Mouse (Mus musculus) mature B cell (primary cell): ENCODE data around the gene Guk1.
"Not testable (repeated sequence)": the region's sequence is repeated elsewhere in the genome, so short reads cannot be mapped to it uniquely, and the experiment has no call there.

Experiments
- in situ Hi-C: fragments of 300-500 bp; cut with MboI; formaldehyde crosslinking; loops from 2 replicates; pipeline ENCODE4 v1.14.3; 2019

The Guk1 gene

GRCm38 (mm10) chr11:59211561-59211960 lies 19.5 kb upstream of the Guk1 start:
- in situ Hi-C loops: not testable (repeated sequence)

GRCm38 (mm10) chr11:59210020-59210419 lies 18.0 kb upstream of the Guk1 start:
- in situ Hi-C loops: no loop called here

- in situ Hi-C loops: no loop called here
Measured at GRCm38 (mm10) chr11:59209580-59209979, 17.6 kb upstream of the Guk1 start.

DNA sequence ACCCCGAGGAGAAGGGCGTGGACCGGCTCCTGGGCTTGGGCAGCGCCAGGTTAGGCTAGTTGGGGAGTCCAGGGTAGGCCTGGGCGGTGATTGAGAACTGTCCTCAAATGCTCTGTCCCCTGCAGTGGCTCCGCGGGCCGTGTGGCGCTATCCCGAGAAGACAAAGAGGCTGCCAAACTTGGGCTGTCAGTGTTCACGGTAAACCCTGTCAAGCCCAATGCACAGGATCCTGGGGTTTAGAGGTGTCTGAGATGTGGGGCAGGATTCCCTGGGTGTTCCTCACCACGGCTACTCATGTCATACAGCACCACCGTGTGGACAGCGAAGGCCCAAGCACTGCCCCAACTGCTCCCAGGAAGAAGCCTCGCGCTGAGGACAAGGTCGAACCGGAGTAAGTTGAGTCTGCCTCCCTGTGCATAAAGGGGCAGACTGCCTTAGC lies 17.0 kb upstream of the Guk1 start:
- in situ Hi-C loops: no loop called here

GRCm38 (mm10) chr11:59208153-59208831 lies 16.3 kb upstream of the Guk1 start, which contains the start of gene 2310033P09Rik:
Gene 2310033P09Rik, plus strand, starts transcription at chr11:59208321.
- in situ Hi-C loops: no loop called here

- in situ Hi-C loops: no loop called here
Measured at GRCm38 (mm10) chr11:59202081-59202995, 10.3 kb upstream of the Guk1 start, which contains the start of gene Mrpl55. Gene Mrpl55, plus strand, starts transcription at chr11:59202486.

DNA sequence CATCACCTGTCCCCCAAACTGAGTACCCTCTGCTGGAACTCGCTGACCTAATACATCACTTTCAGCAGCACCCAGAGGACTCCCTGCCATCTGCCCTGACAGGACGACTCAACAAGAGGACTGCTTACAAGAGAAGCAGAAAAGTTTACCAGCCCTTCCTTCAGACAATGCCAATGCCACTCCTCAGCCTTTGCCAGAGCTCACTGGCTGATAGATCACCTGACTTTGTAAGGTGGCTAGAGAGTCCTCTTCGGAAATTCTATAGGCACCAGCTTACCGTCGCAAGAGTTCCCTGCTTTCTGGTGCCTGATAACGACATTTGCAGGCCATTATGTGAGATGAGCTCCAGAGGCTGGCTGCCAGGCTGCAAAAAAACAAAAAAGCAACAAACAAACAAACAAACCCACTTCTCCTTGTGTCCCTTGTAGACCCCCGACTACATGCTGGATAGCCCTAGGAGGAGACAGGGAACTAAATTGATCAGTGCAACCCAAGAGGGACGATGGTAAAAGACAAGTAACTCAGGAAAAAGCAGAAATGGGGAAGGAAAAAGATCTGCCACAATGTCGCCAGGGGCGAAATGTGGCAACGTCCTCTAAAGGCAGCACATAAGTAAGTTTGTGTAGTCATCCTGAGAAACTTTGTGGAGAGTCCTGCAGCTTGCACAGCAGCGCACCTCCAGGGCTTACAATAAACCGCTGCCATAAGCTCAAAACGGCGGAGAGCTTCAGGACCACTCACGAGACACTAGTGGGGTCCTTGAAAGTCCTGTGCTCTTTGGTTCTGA lies 9.4 kb upstream of the Guk1 start:
- in situ Hi-C loops: no loop called here

DNA sequence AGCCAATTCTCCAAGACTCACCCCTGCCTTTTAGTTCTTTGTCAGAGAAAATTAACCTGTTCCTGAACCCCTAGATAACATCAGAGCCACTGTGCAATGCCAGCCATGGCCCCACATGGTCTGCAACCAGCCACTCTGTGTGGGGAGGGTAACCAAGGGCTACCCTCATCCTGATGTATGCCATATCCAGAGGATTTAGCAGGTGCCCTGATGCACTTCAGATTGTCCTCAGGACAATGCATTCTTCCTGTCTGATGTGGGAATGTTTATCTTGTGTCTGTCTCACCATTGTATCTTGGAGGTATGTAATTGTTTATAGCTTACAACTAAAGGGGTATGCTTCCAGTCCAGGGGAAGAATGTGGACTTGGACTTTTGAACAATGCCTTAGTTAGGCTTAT lies 4.2 kb upstream of the Guk1 start:
- in situ Hi-C loops: no loop called here

DNA sequence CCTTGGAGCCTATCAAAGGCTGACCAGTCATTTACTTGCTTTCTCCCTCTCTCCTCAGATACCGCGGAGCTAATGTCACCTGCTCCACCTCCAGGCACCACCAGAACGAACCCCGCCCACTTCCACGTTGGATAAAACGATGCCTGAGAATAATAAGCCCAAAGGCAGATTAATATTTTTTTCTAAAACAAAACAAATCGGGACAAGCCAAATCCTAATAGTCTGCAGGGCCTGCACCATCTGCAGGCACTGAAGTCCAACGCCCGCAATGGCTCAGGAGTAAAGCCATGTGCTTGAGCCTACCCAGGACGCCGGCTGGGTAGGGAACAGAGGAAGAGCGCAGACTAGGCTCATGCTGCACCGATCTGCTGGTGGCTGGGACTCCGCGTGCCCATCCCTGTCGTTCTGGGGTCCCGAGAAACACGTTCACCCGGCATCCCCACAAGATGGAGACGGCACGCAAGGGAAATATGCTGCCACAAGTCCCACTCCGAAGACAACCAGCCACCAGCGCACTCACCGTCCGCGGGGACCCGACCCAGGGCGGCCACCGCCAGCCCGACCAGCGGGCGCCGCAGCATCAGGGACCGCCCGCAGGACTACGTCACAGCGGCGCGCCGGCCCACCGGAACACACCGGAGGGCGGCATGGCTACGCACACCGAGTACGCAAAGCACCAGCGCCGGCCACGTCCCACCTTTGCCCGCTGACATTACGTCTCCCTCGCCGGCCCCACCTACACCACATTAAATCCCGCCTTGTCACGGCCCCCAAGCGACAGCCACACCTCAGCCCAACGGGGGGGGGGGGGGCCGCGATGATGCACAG lies 567 bp downstream of the Guk1 start:
- in situ Hi-C loops: no loop called here

DNA sequence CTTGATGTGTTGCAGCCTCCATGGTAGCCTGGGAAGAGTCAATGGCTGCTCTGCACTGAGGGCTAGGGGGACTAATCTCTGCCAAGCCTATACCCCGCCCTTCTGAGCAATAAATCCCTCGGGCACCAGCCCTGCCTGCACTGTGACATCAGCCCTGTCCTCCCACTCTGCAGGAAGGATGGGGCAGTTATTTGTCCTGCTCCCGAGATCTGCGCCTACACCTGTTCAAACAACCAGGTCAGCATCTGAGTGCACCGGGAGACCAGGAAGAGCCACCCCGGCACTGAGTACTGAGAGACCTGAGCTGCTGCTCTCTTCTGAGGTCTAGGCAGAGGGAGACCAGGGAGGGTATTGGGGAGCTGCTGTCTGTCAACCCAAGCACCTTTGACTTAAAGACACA lies 4.3 kb downstream of the Guk1 start:
- in situ Hi-C loops: no loop called here

- in situ Hi-C loops: no loop called here
Measured at GRCm38 (mm10) chr11:59185490-59185889, 6.5 kb downstream of the Guk1 start.

DNA sequence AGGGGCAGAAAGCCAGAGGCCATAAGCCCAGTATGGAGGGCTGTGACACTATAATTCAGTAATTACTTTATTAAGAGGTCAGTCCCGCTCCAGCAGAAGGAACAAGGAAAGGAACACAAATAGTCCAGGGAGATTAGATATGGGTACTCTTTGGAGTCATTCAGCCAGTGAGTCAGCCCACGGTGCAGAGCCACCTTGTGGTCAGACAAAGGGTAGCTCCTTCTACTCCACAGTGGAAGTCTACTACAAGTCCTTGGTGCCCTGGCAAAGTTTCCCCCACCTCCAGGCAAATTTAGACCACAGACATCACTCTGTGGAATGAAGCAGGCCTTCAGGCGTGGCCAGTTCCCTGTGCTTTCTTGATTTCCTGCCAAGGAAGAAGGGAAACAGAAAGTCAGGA lies 8.2 kb downstream of the Guk1 start:
- in situ Hi-C loops: no loop called here

GRCm38 (mm10) chr11:59182864-59183331 lies 9.1 kb downstream of the Guk1 start, which contains the start of gene Gjc2:
Gene Gjc2, minus strand, starts transcription at chr11:59183213.
- in situ Hi-C loops: no loop called here

DNA sequence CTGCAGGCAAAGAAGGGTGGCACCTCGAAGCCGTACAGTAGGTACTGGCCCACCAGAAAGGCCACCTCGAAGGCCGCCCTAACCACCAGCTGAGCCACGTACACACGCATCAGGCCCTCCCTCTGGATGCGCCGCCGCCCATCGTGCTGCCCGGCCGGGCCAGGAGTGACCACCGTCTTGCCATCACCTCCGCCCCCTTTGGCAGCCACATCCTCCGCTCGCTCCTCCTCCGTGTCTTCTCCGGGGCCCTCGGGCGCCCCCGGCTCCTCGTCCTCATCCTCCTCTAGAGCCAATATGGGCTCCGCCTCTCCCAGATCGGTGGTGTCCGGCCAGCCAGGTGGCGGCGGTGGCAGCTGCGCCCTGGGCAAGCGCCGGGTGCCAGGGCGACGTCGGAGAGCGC lies 15.1 kb downstream of the Guk1 start:
- in situ Hi-C loops: no loop called here

DNA sequence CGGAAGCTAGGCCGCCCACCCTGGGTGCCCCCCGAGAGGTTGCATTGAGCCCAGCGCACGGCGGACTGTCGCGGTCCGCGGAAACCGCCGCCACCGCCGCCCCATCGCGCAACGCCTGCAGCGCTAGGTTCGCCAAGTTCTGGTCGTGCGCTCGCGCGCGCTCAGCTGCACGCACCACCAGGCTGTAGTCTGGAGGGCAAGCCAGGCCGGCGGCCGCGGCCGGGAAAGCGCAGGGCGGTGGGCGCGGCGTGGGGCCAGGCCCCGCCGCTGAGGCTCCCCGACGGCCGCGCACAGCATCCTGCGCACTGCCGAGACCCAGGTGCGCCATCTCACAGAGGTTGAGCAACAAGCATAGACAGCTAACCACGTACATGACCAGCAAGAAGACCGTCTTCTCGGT lies 15.5 kb downstream of the Guk1 start:
- in situ Hi-C loops: no loop called here

- in situ Hi-C loops: no loop called here
Measured at GRCm38 (mm10) chr11:59174189-59174838, 17.7 kb downstream of the Guk1 start.

DNA sequence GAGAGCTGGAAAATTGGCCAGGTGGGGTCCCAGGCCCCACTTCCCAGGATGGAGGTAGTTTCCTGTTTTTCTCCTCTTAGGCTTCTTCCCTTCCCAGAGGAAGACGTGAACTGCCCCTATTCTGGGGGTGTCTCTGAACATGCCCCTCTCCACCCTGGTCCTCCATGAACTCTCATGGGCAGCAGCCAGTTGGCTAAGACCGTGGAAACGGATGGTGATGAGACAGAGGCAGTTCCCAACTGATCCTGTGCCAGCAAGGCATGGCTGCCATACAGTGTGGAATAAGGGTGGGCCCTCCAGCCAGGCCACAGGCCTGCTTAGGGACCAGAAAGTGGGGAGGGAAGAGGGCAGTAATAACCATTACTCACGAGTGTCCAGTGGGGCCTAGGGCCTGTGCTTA lies 21.5 kb downstream of the Guk1 start:
- in situ Hi-C loops: no loop called here

- in situ Hi-C loops: no loop called here
Measured at GRCm38 (mm10) chr11:59169807-59170206, 22.2 kb downstream of the Guk1 start.

GRCm38 (mm10) chr11:59165616-59166241 lies 26.3 kb downstream of the Guk1 start:
- in situ Hi-C loops: no loop called here

GRCm38 (mm10) chr11:59164384-59164783 lies 27.6 kb downstream of the Guk1 start:
- in situ Hi-C loops: no loop called here
